Mouse (Mus musculus): ENCODE data around the gene 9130213A22Rik. TPM values are rescaled to one million over a fixed set of nuclear protein-coding genes. Genes with fewer than 3 reads are reported as not detected.

9130213A22Rik gene
- polyA plus RNA-seq, 1 experiment: 1.3 TPM

DNA sequence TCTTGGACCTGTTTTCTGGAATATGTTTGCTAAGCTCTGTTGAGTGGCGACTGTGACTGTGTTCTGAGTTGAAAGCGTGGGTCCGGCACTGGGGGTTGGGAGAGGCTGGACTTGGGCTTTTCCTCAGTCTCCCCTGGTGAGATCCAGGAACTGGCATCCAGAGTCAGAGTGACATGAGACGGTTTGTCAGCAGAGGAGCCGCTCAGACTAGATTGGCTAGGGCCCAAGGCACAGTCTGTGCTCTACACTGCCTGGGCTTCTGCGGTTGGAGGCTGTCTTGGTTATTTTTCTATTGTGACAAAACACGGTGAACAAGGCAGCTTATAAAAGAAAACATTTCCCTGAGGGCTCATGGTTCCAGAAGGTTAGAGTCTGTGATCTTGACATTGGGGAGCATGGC lies 25.2 kb upstream of the 9130213A22Rik start:
- Histone ChIP-seq H3K4me1 (peaks cover 8% of the 10 kb centered on the region), H3K9me3 (no peaks in the 10 kb centered on the region), H3K4me3 (replicated peaks) (no peak overlapping the region), H3K36me3 (replicated peaks; ENCODE audit: low read length) (no peaks in the 10 kb centered on the region), H3K27me3 (replicated peaks) (peaks cover 61% of the 10 kb centered on the region)
- TF ChIP-seq FLI1 (IDR thresholded peaks at IDR 0.05; ENCODE audit: low read length): no peak
- TF ChIP-seq GATA1 (IDR thresholded peaks at IDR 0.05; ENCODE audit: borderline replicate concordance, low read length): no peak

DNA sequence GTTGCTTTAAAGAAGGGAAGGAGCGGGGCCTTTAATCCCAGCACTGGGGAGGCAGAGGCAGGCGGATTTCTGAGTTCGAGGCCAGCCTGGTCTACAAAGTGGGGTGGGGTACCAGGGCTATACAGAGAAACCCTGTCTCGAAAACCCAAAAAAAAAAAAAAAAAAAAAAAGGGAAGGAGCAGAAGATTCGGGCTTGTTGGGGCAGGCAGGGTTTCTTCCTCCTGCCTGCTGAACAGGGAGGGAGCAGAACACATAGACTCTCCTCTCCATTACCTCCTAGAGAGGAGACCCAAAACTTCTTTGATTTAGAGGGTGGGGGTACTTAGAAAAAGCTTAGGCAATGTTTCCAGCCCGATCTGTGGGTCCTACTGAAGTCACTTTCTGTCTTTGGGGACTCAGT lies 13.0 kb upstream of the 9130213A22Rik start:
- peaks cover 61% of the 10 kb centered on the region for H3K27me3 ChIP-seq (replicated peaks)
- no peak overlapping the region for H3K4me3 ChIP-seq (replicated peaks)
- H3K9me3 ChIP-seq: no peaks in the 10 kb centered on the region
- TF ChIP-seq GATA1 (IDR thresholded peaks at IDR 0.05; ENCODE audit: borderline replicate concordance, low read length) (no peak), FLI1 (IDR thresholded peaks at IDR 0.05; ENCODE audit: low read length) (no peak)
- H3K36me3 ChIP-seq (replicated peaks; ENCODE audit: low read length): no peaks in the 10 kb centered on the region
- H3K4me1 ChIP-seq: peaks cover 11% of the 10 kb centered on the region

DNA sequence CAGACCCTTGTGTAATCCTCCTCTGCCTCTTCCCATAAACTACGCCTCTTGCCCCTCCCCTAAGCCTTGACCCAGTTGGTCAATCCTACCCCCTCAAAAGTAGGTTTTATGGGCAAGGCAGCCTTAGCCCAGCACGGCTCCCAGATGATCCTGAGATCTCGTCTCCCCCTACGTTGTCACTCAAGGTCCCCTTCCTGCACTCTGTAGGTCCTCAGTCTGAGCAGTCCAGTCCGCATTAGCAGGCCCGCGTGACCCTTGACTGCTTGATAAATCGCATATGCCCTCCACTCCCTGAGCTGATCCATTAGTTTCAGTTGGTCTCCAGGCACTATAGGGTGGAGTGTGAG lies 12.2 kb upstream of the 9130213A22Rik start:
- no peaks in the 10 kb centered on the region for H3K36me3 ChIP-seq (replicated peaks; ENCODE audit: low read length)
- H3K9me3 ChIP-seq: no peaks in the 10 kb centered on the region
- peaks cover 11% of the 10 kb centered on the region for H3K4me1 ChIP-seq
- peak overlapping the region; percentile 81 for H3K4me3 ChIP-seq (replicated peaks)
- TF ChIP-seq GATA1 (IDR thresholded peaks at IDR 0.05; ENCODE audit: borderline replicate concordance, low read length): no peak
- no peak for TF ChIP-seq FLI1 (IDR thresholded peaks at IDR 0.05; ENCODE audit: low read length)
- peaks cover 64% of the 10 kb centered on the region for H3K27me3 ChIP-seq (replicated peaks)

DNA sequence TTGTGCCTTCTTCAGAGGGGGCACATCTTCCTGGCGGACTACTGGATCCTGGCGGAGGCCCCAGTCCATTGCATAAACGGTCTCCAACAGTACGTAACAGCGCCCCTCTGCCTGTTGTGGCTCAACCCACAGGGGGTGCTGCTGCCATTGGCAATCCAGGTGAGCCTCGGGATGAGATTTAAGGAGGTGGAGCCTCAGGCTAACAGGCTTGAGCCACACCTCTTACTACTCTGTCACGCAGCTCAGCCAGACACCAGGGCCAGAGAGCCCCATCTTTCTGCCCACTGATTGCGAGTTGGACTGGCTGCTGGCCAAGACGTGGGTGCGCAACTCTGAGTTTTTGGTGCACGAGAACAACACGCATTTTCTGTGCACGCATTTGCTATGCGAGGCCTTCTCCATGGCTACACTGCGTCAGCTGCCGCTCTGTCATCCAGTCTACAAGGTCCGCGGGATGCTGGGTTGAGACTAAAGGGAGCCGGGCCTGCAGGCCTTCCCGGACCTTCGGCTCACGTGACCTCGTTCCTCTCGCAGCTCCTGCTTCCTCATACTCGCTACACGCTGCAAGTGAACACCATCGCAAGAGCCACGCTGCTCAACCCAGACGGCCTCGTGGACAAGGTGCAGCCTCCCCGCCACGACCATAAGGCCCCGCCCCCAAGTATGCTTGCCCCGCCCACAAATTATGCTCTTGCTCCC lies 11.7 kb upstream of the 9130213A22Rik start:
- TF ChIP-seq FLI1 (IDR thresholded peaks at IDR 0.05; ENCODE audit: low read length): no peak
- no peak for TF ChIP-seq GATA1 (IDR thresholded peaks at IDR 0.05; ENCODE audit: borderline replicate concordance, low read length)
- Histone ChIP-seq H3K27me3 (replicated peaks) (peaks cover 65% of the 10 kb centered on the region), H3K9me3 (no peaks in the 10 kb centered on the region), H3K36me3 (replicated peaks; ENCODE audit: low read length) (no peaks in the 10 kb centered on the region), H3K4me3 (replicated peaks) (peak overlapping the region; percentile 81), H3K4me1 (peaks cover 11% of the 10 kb centered on the region)

DNA sequence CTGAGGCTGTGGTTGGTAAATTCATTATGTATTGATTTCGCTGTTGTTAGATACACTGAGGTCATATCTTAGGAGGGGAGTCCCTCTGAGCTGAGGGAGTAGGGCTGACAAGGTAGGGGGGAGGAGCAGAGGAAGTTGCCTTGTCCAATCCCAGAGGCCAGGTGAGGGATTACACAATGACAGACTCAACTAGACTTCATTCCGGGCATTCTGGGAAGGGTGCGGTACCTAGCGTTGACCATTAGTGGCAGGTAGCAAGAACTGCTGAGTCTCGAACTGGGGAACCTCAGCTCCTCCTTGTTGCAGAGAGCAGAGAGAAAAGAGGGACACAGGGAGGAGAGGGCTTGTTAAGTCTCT lies 11.2 kb upstream of the 9130213A22Rik start:
- Histone ChIP-seq H3K4me1 (peaks cover 11% of the 10 kb centered on the region), H3K4me3 (replicated peaks) (no peak overlapping the region), H3K27me3 (replicated peaks) (peaks cover 65% of the 10 kb centered on the region), H3K9me3 (no peaks in the 10 kb centered on the region), H3K36me3 (replicated peaks; ENCODE audit: low read length) (no peaks in the 10 kb centered on the region)
- no peak for TF ChIP-seq GATA1 (IDR thresholded peaks at IDR 0.05; ENCODE audit: borderline replicate concordance, low read length)
- no peak for TF ChIP-seq FLI1 (IDR thresholded peaks at IDR 0.05; ENCODE audit: low read length)

DNA sequence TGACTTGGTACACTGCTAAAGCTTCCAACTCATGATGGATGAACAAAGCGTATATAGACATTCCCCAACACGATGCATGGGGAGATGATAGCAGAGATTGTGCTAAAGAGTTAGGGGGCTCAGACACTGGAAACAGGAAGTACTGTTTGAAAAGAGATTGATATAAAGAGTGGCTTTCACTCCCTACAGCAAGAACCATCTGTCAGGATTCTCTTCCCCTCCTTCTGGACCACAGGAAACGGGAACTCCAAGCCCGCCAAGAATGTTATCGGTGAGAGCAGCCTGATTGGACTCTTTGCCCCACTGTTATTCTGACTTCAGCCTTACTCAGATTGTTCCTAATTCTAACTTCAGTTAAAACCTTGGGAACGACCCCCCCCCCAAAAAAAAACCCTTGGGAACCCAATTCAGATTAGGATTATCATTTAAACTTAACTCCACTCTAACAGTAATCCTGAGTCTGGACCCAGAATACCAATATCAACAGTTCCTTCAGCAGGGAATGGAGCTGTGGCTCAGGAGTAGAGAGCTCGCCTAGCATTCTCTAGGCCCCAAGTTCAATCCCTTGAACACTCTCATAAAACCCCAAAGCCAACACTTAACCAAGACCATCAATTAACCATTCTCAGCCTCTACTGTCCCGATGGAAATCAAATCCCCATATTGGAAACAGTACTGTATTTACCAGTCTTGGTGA lies 6.2 kb upstream of the 9130213A22Rik start:
- H3K4me3 ChIP-seq (replicated peaks): no peak overlapping the region
- no peaks in the 10 kb centered on the region for H3K9me3 ChIP-seq
- H3K4me1 ChIP-seq: peaks cover 23% of the 10 kb centered on the region
- H3K27me3 ChIP-seq (replicated peaks): peaks cover 61% of the 10 kb centered on the region
- no peaks in the 10 kb centered on the region for H3K36me3 ChIP-seq (replicated peaks; ENCODE audit: low read length)
- TF ChIP-seq GATA1 (IDR thresholded peaks at IDR 0.05; ENCODE audit: borderline replicate concordance, low read length) (no peak), FLI1 (IDR thresholded peaks at IDR 0.05; ENCODE audit: low read length) (no peak)

DNA sequence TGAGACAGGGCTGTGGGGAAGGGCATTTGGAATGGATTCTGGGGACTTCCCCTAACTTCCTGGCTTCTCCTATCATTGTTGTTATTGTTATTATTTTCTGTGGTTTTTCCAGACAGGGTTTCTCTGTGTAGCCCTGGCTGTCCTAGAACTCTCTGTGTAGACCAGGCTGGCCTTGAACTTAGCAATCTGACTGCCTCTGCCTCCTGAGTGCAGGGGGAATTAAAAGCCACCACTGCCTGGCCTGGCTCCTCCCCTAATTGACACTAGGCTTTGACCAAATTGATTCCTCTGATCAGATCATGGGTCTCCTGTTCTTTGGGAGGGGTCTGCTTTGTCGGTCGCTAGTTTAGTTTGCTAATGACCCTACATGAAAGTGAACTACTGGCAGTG lies 4.3 kb upstream of the 9130213A22Rik start:
- peaks cover 25% of the 10 kb centered on the region for H3K4me1 ChIP-seq
- peaks cover 42% of the 10 kb centered on the region for H3K27me3 ChIP-seq (replicated peaks)
- H3K4me3 ChIP-seq (replicated peaks): peak overlapping the region; percentile 95
- TF ChIP-seq FLI1 (IDR thresholded peaks at IDR 0.05; ENCODE audit: low read length): no peak
- TF ChIP-seq GATA1 (IDR thresholded peaks at IDR 0.05; ENCODE audit: borderline replicate concordance, low read length): no peak
- no peaks in the 10 kb centered on the region for H3K9me3 ChIP-seq
- H3K36me3 ChIP-seq (replicated peaks; ENCODE audit: low read length): no peaks in the 10 kb centered on the region

DNA sequence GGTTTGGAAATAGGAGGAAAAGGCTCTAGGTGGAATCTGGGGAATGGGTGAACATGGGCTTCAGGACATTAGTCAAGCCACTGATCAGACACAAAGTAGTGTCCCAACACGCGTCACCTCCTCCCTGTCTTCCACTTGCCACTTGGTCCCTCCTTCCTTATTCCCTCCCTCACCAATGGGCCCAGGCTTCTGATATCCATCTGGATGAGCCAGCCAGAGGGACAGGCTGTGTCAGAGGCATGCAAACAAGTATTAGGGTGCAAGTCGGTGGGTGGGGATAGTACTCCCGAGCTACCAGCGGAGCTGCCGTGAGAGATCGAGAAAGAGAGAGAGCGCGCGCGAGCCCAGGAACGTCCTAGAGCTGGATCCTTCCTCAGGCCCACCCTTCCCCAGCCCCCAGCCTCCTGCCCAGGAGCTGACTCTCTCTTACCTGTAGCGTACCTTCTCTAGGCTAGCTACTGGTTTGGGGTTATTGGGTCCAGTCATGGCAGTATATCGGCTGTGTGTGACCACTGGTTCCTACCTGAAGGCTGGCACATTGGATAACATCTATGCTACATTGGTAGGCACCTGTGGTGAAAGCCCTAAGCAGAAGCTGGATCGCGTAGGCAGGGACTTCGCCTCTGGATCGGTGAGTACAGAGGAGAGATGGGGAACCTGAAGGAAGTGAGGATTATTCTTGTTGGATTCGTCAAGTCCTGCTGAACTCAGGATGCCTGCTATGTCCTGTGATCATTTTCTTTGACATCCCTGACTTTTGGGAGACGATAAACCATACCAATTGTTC lies 3.7 kb upstream of the 9130213A22Rik start:
- Histone ChIP-seq H3K36me3 (replicated peaks; ENCODE audit: low read length) (no peaks in the 10 kb centered on the region), H3K27me3 (replicated peaks) (peaks cover 37% of the 10 kb centered on the region), H3K9me3 (no peaks in the 10 kb centered on the region), H3K4me1 (peaks cover 31% of the 10 kb centered on the region), H3K4me3 (replicated peaks) (peak overlapping the region; percentile 95)
- TF ChIP-seq FLI1 (IDR thresholded peaks at IDR 0.05; ENCODE audit: low read length) (no peak), GATA1 (IDR thresholded peaks at IDR 0.05; ENCODE audit: borderline replicate concordance, low read length) (no peak)

DNA sequence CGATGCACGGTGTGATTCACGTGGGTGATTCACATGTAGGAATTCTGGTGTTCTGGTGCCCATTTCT lies 3.3 kb upstream of the 9130213A22Rik start, which contains the start of gene Aloxe3:
Gene Aloxe3 (plus strand): TSS at position 45 of the 67 bp plus-strand sequence.
- Histone ChIP-seq H3K4me3 (replicated peaks) (peak within 1 kb of the TSS; percentile 95), H3K27me3 (replicated peaks) (peaks cover 34% of the 10 kb centered on the region), H3K36me3 (replicated peaks; ENCODE audit: low read length) (no peaks in the 10 kb centered on the region), H3K4me1 (peaks cover 36% of the 10 kb centered on the region), H3K9me3 (no peaks in the 10 kb centered on the region)
- TF ChIP-seq FLI1 (IDR thresholded peaks at IDR 0.05; ENCODE audit: low read length) (no peak), GATA1 (IDR thresholded peaks at IDR 0.05; ENCODE audit: borderline replicate concordance, low read length) (no peak)

All from megakaryocyte, embryonic 14.5 days (primary cell).